Mouse (Mus musculus) liver, postnatal 0 days (tissue): ENCODE data around the gene Psmb1. TPM values are rescaled to one million over a fixed set of nuclear protein-coding genes. Genes with fewer than 3 reads are reported as not detected.
A peak's percentile ranks its signal among the peaks of the same experiment; 100 is the strongest.
"Not testable (repeated sequence)": the region's sequence is repeated elsewhere in the genome, so short reads cannot be mapped to it uniquely, and the experiment has no call there.

ENCODE experiments used
- ATAC-seq: fragments of 200-750 bp; cut with Nextera tagmentation; 2 replicates; pipeline ENCODE4 v1.8.0; 2017; ENCODE audit warnings: mild to moderate bottlenecking, moderate library complexity
- DNase-seq: peaks from one replicate; pipeline ENCODE4 v3.0.0-alpha.2; 2016
- H3K27ac ChIP-seq: fragments of 300-500 bp; sonication (generic); 2 replicates; pipeline ENCODE4 v1.5.1; 2014; ENCODE audit warnings: antibody characterized with exemption, moderate library complexity, mild to moderate bottlenecking, low read depth
- H3K27me3 ChIP-seq: fragments of 300-500 bp; sonication (generic); 2 replicates; pipeline ENCODE4 v1.6.1; 2014; ENCODE audit warnings: low read length, control low read depth, mixed read lengths; ENCODE audit not compliant: insufficient read depth
- H3K36me3 ChIP-seq: fragments of 300-500 bp; sonication (generic); replicated peaks from 2 replicates; pipeline ENCODE4 v1.6.1; 2014; ENCODE audit warnings: mild to moderate bottlenecking, control low read depth, low read length, moderate library complexity, mixed read lengths; ENCODE audit not compliant: insufficient read depth
- H3K4me1 ChIP-seq: fragments of 300-500 bp; sonication (generic); 2 replicates; pipeline ENCODE4 v1.6.1; 2014; ENCODE audit warnings: antibody characterized with exemption, mild to moderate bottlenecking, control low read depth; ENCODE audit not compliant: insufficient read depth
- H3K4me2 ChIP-seq: fragments of 300-500 bp; sonication (generic); 2 replicates; pipeline ENCODE4 v1.6.1; 2014; ENCODE audit warnings: low read depth, mild to moderate bottlenecking, low read length, moderate library complexity, mixed read lengths
- H3K4me3 ChIP-seq: fragments of 300-500 bp; sonication (generic); 2 replicates; pipeline ENCODE4 v1.5.1; 2014; ENCODE audit warnings: low read depth, low read length
- H3K9ac ChIP-seq: fragments of 300-500 bp; sonication (generic); replicated peaks from 2 replicates; pipeline ENCODE4 v1.6.1; 2014; ENCODE audit warnings: mild to moderate bottlenecking, moderate library complexity
- H3K9me3 ChIP-seq: fragments of 300-500 bp; sonication (generic); 2 replicates; pipeline ENCODE4 v1.6.1; 2016; ENCODE audit warnings: mild to moderate bottlenecking, control low read depth, low read length, mixed read lengths
- CTCF ChIP-seq: sonication (generic); IDR thresholded peaks from 2 replicates; pipeline ENCODE4 v1.5.1; 2016; ENCODE audit warnings: antibody characterized with exemption, low read depth
- EP300 ChIP-seq: IDR thresholded peaks from 2 replicates; pipeline ENCODE4 v1.6.1; 2016; ENCODE audit warnings: antibody characterized with exemption, low read depth, mild to moderate bottlenecking
- WGBS: fragments of 180-500 bp; shearing (Covaris S2); extraction: QIAGEN DNeasy Blood & Tissue Kit; methylation state at CpG from one replicate; pipeline ENCODE4 v1.1.7; 2014; ENCODE audit not compliant: insufficient replicate concordance; 5-methylcytosine and 5-hydroxymethylcytosine counted together
- polyA plus RNA-seq: library from polyadenylated mRNA; unstranded; fragments of >200 nt; fragmentation: Nextera tagmentation; extraction: Ambion mirVana; gene quantifications from 2 replicates; pipeline ENCODE4 v1.2.1, GENCODE M21; 2015

The Psmb1 gene
- polyA plus RNA-seq, 1 experiment from 2014 or later = 134 TPM

DNA sequence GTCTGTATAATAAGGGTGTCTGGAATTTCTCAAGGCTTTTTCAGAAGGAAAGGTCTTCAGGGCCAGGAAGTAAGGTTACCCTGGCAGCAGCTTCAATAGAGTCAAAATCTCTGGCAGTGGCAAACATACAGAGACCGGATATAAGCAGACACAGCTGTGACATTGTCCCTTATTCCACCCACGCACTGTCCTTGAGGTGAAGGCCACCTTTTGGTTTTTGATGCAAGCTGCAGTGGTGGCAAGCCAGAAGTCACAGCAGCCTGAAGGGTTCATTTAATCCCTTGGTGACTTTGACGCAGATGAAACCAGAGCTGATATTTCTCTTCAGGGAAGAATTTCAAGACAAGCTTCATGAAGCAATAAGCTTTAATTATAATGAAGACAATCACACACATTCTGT is 49.9 kb downstream of the Psmb1 start:
- Histone ChIP-seq H3K9me3 (no peaks in the 10 kb centered on the region), H3K4me2 (no peak overlapping the region), H3K27ac (no peak overlapping the region), H3K4me1 (no peaks in the 10 kb centered on the region; the same call in 1 of the 2 replicates), H3K27me3 (no peaks in the 10 kb centered on the region), H3K9ac (no peak overlapping the region), H3K36me3 (no peaks in the 10 kb centered on the region), H3K4me3 (no peak overlapping the region)
- 68% methylated on average over 3 of the region's 3 CpGs for WGBS
- TF ChIP-seq CTCF (no peak), EP300 (no peak)
- DNase-seq (no peak), ATAC-seq (no peak)

DNA sequence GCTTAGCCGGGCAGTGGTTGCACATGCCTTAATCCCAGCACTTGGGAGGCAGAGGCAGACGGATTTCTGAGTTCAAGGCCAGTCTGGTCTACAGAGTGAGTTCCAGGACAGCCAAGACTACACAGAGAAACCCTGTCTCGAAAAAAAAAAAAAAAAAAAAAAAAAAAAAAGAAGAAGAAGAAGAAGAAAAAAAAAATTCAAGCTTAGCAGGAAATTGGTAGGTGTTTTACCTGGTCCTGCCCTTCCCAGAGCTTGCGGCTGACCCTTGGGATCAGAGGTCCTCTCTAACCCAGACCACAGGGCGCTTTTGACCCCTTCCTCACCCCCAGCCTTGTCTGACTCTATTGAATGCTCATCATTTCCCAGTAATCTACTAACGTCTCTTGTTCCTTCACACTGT is 50.4 kb downstream of the Psmb1 start:
- H3K4me1 ChIP-seq, ATAC-seq, H3K36me3 ChIP-seq, H3K27me3 ChIP-seq, H3K4me2 ChIP-seq, H3K4me3 ChIP-seq, H3K9me3 ChIP-seq, H3K27ac ChIP-seq, H3K9ac ChIP-seq, DNase-seq: not testable (repeated sequence)
- WGBS = 75% methylated on average over 5 of the region's 6 CpGs

DNA sequence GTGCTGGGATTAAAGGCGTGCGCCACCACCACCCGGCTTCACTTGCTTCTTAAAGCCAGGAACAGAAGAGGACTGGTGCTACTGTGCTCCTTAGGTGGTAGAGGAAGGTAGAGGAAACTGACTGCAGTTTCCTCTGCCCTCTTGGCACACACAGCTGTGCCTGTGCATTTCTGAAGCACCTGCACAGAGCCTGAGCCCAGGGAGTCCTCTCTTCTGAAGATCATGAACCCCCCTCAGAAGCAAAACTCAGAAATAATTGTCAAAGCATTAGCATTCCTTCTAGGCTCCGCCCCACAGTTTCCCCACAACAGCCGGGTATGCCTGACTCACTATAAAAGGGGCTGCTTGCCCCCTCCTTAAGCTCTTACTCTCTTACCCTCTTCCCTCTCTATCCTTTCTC is 51.7 kb downstream of the Psmb1 start:
- H3K27ac ChIP-seq = no peak overlapping the region
- no peak for TF ChIP-seq EP300
- TF ChIP-seq CTCF = no peak
- ATAC-seq (no peak), DNase-seq (no peak)
- no peak overlapping the region for H3K4me2 ChIP-seq
- no peaks in the 10 kb centered on the region for H3K27me3 ChIP-seq
- H3K4me1 ChIP-seq = no peaks in the 10 kb centered on the region; the same call in 1 of the 2 replicates
- H3K4me3 ChIP-seq = no peak overlapping the region
- H3K36me3 ChIP-seq = no peaks in the 10 kb centered on the region
- no peaks in the 10 kb centered on the region for H3K9me3 ChIP-seq
- WGBS = 61% methylated on average over 5 of the region's 5 CpGs
- H3K9ac ChIP-seq = no peak overlapping the region

DNA sequence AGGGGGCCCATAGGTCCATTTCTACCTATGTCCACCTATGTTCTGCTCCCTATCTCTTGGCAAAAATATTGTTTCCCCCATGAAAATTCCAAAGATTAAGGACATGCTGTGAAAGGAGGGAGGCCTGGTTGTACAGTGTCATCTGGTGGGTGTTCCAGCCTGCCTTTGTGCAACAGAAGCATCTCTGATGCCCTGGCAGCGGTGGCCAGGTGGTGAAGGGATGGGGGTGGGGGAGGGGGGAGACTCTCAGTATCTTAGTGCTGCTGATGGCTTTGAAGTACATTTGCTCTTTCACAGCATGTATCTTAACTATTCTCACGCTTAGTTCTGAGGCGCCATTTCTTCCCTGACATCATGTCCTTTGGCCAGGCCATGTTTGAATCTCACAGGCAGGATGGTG is 54.1 kb downstream of the Psmb1 start:
- no peak for DNase-seq

DNA sequence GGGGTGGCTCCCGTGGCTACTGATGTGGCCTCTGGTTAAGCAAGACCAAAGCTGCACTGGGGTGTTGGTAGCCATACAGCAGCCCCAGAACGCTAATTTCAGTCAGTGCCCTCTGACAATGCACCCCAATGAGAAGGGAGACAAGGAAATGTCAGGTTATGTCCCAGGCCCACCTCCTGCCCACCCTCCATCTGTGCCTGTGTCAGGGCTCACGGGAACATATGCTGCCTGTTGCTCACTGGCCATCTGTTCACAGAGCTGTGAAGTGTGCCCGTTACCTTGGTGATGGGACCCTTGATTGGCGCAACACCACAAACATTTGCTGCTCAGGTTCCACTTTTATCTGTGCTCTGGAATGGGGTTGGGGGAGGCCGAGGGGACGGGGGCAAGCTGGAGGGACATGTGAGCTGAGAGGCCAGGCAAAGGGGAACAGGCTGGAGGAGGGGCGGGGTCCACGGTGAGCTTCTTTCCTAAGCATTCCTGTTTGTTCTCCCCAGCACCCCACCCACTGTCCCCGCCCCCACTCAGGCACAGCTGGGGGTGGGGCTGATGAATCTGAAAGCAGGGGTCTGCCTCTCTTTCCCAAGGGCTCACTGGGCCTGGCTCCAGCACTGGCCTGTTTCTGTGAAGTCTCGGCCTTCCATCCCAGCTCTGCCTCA is 59.0 kb downstream of the Psmb1 start:
- Histone ChIP-seq H3K4me2 (peak overlapping the region; percentile 27; the same call in 1 of the 2 replicates), H3K36me3 (no peaks in the 10 kb centered on the region), H3K9ac (no peak overlapping the region), H3K4me3 (no peak overlapping the region), H3K4me1 (peaks cover 7% of the 10 kb centered on the region; the same call in 1 of the 2 replicates), H3K27ac (peak overlapping the region; percentile 24; the same call in 1 of the 2 replicates), H3K27me3 (no peaks in the 10 kb centered on the region), H3K9me3 (no peaks in the 10 kb centered on the region)
- WGBS = 23% methylated on average over 11 of the region's 11 CpGs
- peak; percentile 41 for DNase-seq
- TF ChIP-seq EP300 = no peak
- no peak for TF ChIP-seq CTCF
- peak; percentile 59 for ATAC-seq

More for the DNA sequence above, 54.1 kb downstream of the Psmb1 start:
- 71% methylated on average over 3 of the region's 3 CpGs for WGBS
- Histone ChIP-seq H3K9ac (no peak overlapping the region), H3K27ac (no peak overlapping the region), H3K4me2 (no peak overlapping the region), H3K4me1 (peaks cover 5% of the 10 kb centered on the region; the same call in 1 of the 2 replicates), H3K27me3 (no peaks in the 10 kb centered on the region), H3K9me3 (no peaks in the 10 kb centered on the region), H3K4me3 (no peak overlapping the region), H3K36me3 (no peaks in the 10 kb centered on the region)
- TF ChIP-seq CTCF = no peak
- TF ChIP-seq EP300 = no peak
- ATAC-seq = no peak

DNA sequence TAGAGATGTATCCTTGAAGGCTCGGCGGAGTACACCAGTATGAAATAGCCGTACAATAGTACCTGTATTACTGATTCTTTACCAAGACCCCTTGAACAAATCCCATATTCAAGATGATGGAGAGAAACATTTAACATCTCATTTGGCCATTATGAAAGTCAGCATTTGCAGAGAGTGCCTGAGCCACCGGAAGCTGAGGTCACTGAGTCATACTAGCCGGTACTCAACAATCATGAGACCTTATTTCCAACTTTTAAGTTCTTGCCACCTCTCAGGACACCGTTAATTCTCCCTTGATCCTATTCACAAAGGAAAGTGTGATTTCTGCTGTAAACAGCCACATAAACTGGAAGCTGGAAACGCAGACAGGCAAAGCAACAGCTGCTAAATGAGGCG is 59.5 kb downstream of the Psmb1 start:
- Histone ChIP-seq H3K4me1 (peaks cover 7% of the 10 kb centered on the region; the same call in 1 of the 2 replicates), H3K9ac (no peak overlapping the region), H3K4me3 (no peak overlapping the region), H3K27ac (peak overlapping the region; percentile 24; the same call in 1 of the 2 replicates), H3K9me3 (no peaks in the 10 kb centered on the region), H3K36me3 (no peaks in the 10 kb centered on the region), H3K27me3 (no peaks in the 10 kb centered on the region), H3K4me2 (peak overlapping the region; percentile 27; the same call in 1 of the 2 replicates)
- no peak for TF ChIP-seq CTCF
- TF ChIP-seq EP300 = no peak
- no peak for DNase-seq
- no peak for ATAC-seq
- 41% methylated on average over 8 of the region's 8 CpGs for WGBS
